Mouse (Mus musculus): ENCODE data around the gene Cxadr.

Cxadr gene

GRCm38 (mm10) chr16:78371491-78372046, 70.3 kb downstream of the Cxadr start:
- DNase-seq (ENCODE audit: low spot score) = no peak

DNA sequence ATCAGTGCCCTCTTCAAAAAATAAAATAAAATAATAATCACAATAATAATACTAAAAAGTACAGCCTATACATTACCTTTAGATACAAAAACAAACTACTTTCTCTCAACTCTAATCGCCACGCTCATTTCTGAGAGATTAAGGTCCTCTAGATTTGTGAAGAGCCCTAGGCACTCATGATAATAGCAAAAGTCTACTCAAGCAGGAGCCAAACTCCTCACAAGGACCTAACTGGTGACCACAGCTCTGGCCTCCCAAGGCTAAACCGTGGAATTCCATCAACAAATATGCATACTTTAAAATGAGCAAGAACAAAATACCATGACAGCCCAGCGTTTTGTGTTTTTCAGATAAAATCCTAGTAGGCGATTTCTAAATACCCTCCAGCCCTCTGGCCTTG, 71.5 kb downstream of the Cxadr start:
- DNase-seq (ENCODE audit: low spot score) = no peak

DNA sequence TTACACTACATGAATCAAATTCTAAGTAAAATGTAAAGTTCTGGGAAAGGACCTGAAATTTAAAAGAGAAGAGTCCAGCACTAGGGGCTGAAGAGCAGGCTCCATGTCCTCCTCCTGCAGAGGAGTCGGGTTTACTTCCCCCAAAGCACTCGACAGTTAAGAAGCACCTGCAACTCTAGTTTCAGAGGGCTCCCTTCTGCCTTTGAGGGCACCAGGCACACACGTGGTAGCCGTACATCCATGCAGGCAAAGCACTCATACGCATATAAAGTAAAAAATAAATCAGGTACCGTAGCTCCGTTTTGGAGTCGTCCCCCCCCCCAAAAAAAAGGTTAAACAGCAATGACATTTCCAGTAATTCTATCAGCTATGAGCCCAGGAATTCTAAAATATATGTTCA, 72.5 kb downstream of the Cxadr start:
- no peak for DNase-seq (ENCODE audit: low spot score)

DNA sequence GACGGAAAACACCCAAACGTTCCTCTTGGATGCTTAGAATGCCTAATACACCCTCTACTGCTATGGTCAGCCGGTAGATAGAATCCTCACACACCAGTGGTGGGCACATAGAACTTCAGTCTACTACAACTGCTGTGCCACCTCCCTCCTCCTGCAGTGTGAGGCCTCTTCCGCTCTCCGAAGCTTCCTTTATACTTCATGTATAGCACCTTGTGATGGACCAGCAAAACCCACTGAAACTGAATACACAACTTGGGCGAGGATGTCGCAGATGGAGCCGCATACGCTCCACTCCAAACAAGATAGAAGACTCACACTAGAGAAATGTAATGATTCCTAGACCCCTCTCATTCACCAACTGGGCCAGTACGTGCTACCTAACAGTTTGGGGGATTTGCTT, 73.9 kb downstream of the Cxadr start:
- DNase-seq (ENCODE audit: low spot score) = no peak

GRCm38 (mm10) chr16:78375821-78376691, 74.8 kb downstream of the Cxadr start:
- DNase-seq (ENCODE audit: low spot score) = peak; percentile 58

DNA sequence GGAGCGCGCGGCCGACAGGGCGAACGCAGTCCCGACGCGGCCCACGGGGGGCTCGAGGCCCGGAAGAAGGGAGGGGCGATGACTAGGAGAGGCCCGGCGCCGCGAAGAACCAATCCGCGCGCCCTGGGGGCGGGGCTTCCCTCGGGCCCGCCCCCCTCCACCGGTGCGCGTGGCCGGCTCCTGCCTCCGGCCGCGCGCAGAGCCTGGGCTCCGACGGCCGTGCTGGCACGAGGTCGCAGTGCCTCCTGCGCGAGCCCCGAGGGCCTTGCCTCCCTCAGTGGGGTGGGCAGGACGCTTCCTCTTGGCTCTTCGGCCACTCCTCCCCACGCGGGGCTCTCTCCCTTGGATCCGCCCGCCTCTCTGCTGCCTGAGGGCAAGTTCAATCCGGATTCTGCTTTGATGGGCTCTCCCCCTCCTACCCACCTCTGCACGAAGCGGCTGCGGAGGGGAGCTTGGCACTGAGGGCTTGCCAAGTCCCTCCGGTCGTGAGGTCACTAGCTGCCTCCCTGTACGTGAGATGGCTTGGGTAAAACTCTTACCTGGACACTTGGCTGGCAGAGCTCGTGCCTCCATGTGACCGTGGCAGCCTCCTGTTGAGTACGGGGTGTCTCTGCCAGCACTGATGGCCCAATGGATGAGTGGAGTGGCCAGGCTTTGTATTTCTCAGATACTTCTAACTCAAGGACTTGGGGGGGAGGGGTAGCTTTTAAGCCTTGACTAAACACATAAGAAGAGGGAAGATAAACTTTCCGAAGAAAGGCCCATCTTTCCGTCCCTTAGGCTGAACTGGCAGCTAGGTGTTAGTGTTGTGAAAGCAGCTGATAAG, 75.7 kb downstream of the Cxadr start, which contains the start of gene Btg3:
Btg3 (minus strand) TSS at position 448 of the 826 bp plus-strand sequence.
- peak; percentile 89 for DNase-seq (ENCODE audit: low spot score)

- DNase-seq (ENCODE audit: low spot score) = no peak
These were observed 77.2 kb downstream of the Cxadr start for GRCm38 (mm10) chr16:78378493-78378892.

GRCm38 (mm10) chr16:78389122-78389521, 87.8 kb downstream of the Cxadr start:
- DNase-seq (ENCODE audit: low spot score) = no peak

- DNase-seq (ENCODE audit: low spot score) = no peak
These were observed 88.7 kb downstream of the Cxadr start for GRCm38 (mm10) chr16:78389986-78390385.

GRCm38 (mm10) chr16:78391354-78391753, 90.1 kb downstream of the Cxadr start:
- DNase-seq (ENCODE audit: low spot score) = no peak

DNA sequence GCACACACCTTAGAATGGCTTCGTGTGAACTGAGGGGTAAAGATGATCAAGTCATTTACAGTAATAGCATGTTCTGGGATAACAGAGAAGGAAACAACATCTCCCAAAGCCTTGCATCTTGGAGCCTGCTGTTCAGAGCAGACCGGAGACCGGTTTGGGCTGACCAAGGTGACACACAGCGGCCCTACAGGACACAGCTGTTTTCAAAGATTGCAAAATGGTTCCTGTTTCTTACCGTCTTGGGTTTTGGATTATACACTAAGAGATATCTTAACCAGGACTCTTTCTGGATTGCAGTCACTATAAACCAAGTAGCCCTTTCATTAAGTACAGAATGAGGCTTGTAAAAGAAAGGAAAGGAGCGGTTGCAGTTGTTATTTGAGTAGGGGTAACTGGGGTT, 97.4 kb downstream of the Cxadr start:
- DNase-seq (ENCODE audit: low spot score) = no peak

- no peak for DNase-seq (ENCODE audit: low spot score)
These were observed 98.1 kb downstream of the Cxadr start for GRCm38 (mm10) chr16:78399423-78399822.

DNA sequence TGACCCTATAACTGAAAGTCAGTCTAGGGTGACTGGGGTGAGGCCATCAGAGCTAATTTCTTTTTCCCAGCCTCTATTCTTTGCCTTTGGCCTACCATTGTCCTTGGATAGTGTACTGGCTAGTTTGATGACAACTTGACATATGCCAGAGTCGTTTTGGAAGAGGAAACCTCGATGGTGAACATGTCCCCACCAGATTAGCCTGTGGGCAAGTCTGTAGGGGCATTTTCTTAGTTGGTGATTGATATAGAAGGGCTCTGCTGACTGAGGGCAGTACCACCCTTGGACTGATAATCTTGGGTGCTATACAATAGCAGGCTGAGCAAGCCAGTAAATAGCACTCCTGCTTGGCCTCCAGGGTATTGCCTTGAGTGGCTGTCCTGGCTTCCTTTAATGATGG, 101.0 kb downstream of the Cxadr start:
- no peak for DNase-seq (ENCODE audit: low spot score)

- no peak for DNase-seq (ENCODE audit: low spot score)
These were observed 105.4 kb downstream of the Cxadr start for GRCm38 (mm10) chr16:78406657-78407056.

GRCm38 (mm10) chr16:78407855-78408254, 106.6 kb downstream of the Cxadr start:
- DNase-seq (ENCODE audit: low spot score) = no peak
